Mouse (Mus musculus): ENCODE results near the gene Ssh1. TPM values are rescaled to one million over a fixed set of nuclear protein-coding genes. Genes with fewer than 3 reads are reported as not detected.

The Ssh1 gene
- polyA plus RNA-seq, 1 experiment from 2014 or later, result 5.1 TPM

GRCm38 (mm10) chr5:114015121-114015520 is 21.4 kb upstream of the Ssh1 start:
- no peak overlapping the region for H3K27ac ChIP-seq (ENCODE audit: low read depth, low read length)
- no peak for ATAC-seq
- WGBS, result 64% methylated on average over 7 of the region's 7 CpGs
- H3K4me3 ChIP-seq (ENCODE audit: low read depth, low read length), result no peak overlapping the region
- TF ChIP-seq CTCF (IDR thresholded peaks at IDR 0.05; ENCODE audit: low read depth), result no peak
- peaks cover 4% of the 10 kb centered on the region; the same call in 1 of the 2 replicates for H3K36me3 ChIP-seq (ENCODE audit: control insufficient read depth, insufficient read depth)
- H3K4me2 ChIP-seq (replicated peaks; ENCODE audit: low read depth), result no peak overlapping the region
- no peaks in the 10 kb centered on the region for H3K4me1 ChIP-seq (replicated peaks; ENCODE audit: control insufficient read depth, insufficient read depth, low read length)
- no peaks in the 10 kb centered on the region for H3K9me3 ChIP-seq (ENCODE audit: control insufficient read depth)
- no peak overlapping the region for H3K9ac ChIP-seq (ENCODE audit: low read depth, low read length)
- H3K27me3 ChIP-seq (replicated peaks; ENCODE audit: control insufficient read depth, insufficient read depth, low read length), result no peaks in the 10 kb centered on the region

DNA sequence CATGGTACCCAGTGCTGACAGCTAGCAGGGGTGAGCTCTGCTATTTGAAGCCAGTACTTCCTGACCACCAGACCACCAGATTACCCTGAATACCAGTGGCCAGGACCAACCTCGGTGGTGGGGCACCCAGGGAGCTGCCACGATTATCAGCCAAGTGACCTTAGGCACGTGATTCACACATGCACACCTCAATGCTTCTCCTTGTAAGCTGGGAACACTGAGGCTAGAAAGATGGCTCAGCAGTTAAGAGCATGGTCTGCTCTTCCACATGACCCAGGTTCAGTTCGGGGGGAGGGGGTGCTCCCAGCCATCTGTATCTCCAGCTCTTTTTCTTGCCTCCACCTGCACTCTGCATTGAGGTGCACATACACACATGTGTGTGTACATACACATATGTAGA is 15.4 kb upstream of the Ssh1 start:
- Histone ChIP-seq H3K4me2 (replicated peaks; ENCODE audit: low read depth) (no peak overlapping the region), H3K4me1 (replicated peaks; ENCODE audit: control insufficient read depth, insufficient read depth, low read length) (no peaks in the 10 kb centered on the region; the same call in 1 of the 2 replicates), H3K4me3 (ENCODE audit: low read depth, low read length) (no peak overlapping the region), H3K36me3 (ENCODE audit: control insufficient read depth, insufficient read depth) (peaks cover 4% of the 10 kb centered on the region; the same call in 1 of the 2 replicates), H3K9ac (ENCODE audit: low read depth, low read length) (no peak overlapping the region), H3K27me3 (replicated peaks; ENCODE audit: control insufficient read depth, insufficient read depth, low read length) (no peaks in the 10 kb centered on the region), H3K27ac (ENCODE audit: low read depth, low read length) (no peak overlapping the region), H3K9me3 (ENCODE audit: control insufficient read depth) (no peaks in the 10 kb centered on the region)
- 44% methylated on average over 4 of the region's 4 CpGs for WGBS
- no peak for ATAC-seq
- TF ChIP-seq CTCF (IDR thresholded peaks at IDR 0.05; ENCODE audit: low read depth), result no peak

- H3K4me1 ChIP-seq (replicated peaks; ENCODE audit: control insufficient read depth, insufficient read depth, low read length), result peaks cover 9% of the 10 kb centered on the region; the same call in 1 of the 2 replicates
- no peak overlapping the region for H3K27ac ChIP-seq (ENCODE audit: low read depth, low read length)
- no peaks in the 10 kb centered on the region for H3K27me3 ChIP-seq (replicated peaks; ENCODE audit: control insufficient read depth, insufficient read depth, low read length)
- H3K36me3 ChIP-seq (ENCODE audit: control insufficient read depth, insufficient read depth), result no peaks in the 10 kb centered on the region
- no peak for ATAC-seq
- no peak overlapping the region for H3K4me3 ChIP-seq (ENCODE audit: low read depth, low read length)
- no peak for TF ChIP-seq CTCF (IDR thresholded peaks at IDR 0.05; ENCODE audit: low read depth)
- H3K9me3 ChIP-seq (ENCODE audit: control insufficient read depth), result no peaks in the 10 kb centered on the region
- WGBS, result 88% methylated on average over 12 of the region's 12 CpGs
- H3K9ac ChIP-seq (ENCODE audit: low read depth, low read length), result no peak overlapping the region
- no peak overlapping the region for H3K4me2 ChIP-seq (replicated peaks; ENCODE audit: low read depth)
Observed at GRCm38 (mm10) chr5:114007753-114008453, 14.2 kb upstream of the Ssh1 start.

GRCm38 (mm10) chr5:114006974-114007373 is 13.3 kb upstream of the Ssh1 start:
- H3K4me1 ChIP-seq (replicated peaks; ENCODE audit: control insufficient read depth, insufficient read depth, low read length), result peaks cover 9% of the 10 kb centered on the region; the same call in 1 of the 2 replicates
- no peaks in the 10 kb centered on the region for H3K27me3 ChIP-seq (replicated peaks; ENCODE audit: control insufficient read depth, insufficient read depth, low read length)
- TF ChIP-seq CTCF (IDR thresholded peaks at IDR 0.05; ENCODE audit: low read depth), result no peak
- no peaks in the 10 kb centered on the region for H3K36me3 ChIP-seq (ENCODE audit: control insufficient read depth, insufficient read depth)
- H3K9ac ChIP-seq (ENCODE audit: low read depth, low read length), result no peak overlapping the region
- no peak for ATAC-seq
- H3K4me3 ChIP-seq (ENCODE audit: low read depth, low read length), result no peak overlapping the region
- no peak overlapping the region for H3K4me2 ChIP-seq (replicated peaks; ENCODE audit: low read depth)
- WGBS, result 71% methylated on average over 4 of the region's 4 CpGs
- H3K27ac ChIP-seq (ENCODE audit: low read depth, low read length), result no peak overlapping the region
- no peaks in the 10 kb centered on the region for H3K9me3 ChIP-seq (ENCODE audit: control insufficient read depth)

DNA sequence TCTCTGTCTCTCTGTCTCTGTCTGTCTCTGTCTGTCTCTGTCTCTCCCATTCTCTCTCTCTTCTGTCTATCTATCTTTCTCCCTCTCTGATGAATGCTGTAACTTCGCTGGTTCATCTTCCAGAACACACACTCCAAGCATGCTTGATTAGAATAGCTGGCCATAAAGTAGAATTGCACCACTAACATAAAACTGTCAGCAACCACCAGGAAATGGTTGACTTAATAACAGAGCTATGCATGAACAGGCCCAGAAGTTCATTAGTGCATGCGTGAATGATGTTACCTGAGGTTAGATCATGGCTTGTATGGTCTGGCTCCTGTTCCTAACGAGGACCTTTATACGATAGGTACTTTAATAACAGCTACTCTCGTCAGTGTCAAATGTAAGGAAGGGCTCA is 11.4 kb upstream of the Ssh1 start:
- Histone ChIP-seq H3K27ac (ENCODE audit: low read depth, low read length) (peak overlapping the region; percentile 55), H3K27me3 (replicated peaks; ENCODE audit: control insufficient read depth, insufficient read depth, low read length) (no peaks in the 10 kb centered on the region), H3K9me3 (ENCODE audit: control insufficient read depth) (no peaks in the 10 kb centered on the region), H3K4me1 (replicated peaks; ENCODE audit: control insufficient read depth, insufficient read depth, low read length) (peaks cover 9% of the 10 kb centered on the region; the same call in 1 of the 2 replicates), H3K4me3 (ENCODE audit: low read depth, low read length) (no peak overlapping the region), H3K9ac (ENCODE audit: low read depth, low read length) (no peak overlapping the region), H3K4me2 (replicated peaks; ENCODE audit: low read depth) (peak overlapping the region; percentile 49), H3K36me3 (ENCODE audit: control insufficient read depth, insufficient read depth) (no peaks in the 10 kb centered on the region)
- ATAC-seq, result peak; percentile 82
- no peak for TF ChIP-seq CTCF (IDR thresholded peaks at IDR 0.05; ENCODE audit: low read depth)
- 34% methylated on average over 5 of the region's 5 CpGs for WGBS

- no peaks in the 10 kb centered on the region for H3K9me3 ChIP-seq (ENCODE audit: control insufficient read depth)
- no peak overlapping the region for H3K9ac ChIP-seq (ENCODE audit: low read depth, low read length)
- WGBS, result 38% methylated on average over 11 of the region's 11 CpGs
- TF ChIP-seq CTCF (IDR thresholded peaks at IDR 0.05; ENCODE audit: low read depth), result no peak
- H3K27me3 ChIP-seq (replicated peaks; ENCODE audit: control insufficient read depth, insufficient read depth, low read length), result no peaks in the 10 kb centered on the region
- H3K36me3 ChIP-seq (ENCODE audit: control insufficient read depth, insufficient read depth), result no peaks in the 10 kb centered on the region
- no peak overlapping the region for H3K4me3 ChIP-seq (ENCODE audit: low read depth, low read length)
- H3K27ac ChIP-seq (ENCODE audit: low read depth, low read length), result peak overlapping the region; percentile 55
- H3K4me1 ChIP-seq (replicated peaks; ENCODE audit: control insufficient read depth, insufficient read depth, low read length), result peaks cover 9% of the 10 kb centered on the region; the same call in 1 of the 2 replicates
- H3K4me2 ChIP-seq (replicated peaks; ENCODE audit: low read depth), result peak overlapping the region; percentile 49
- ATAC-seq, result peak; percentile 73
Observed at GRCm38 (mm10) chr5:114004573-114004972, 10.9 kb upstream of the Ssh1 start.
